ENCODE assay signal across 8 mouse cellular contexts in genomic region chr12:21417100-21418070, GRCm38 (mm10). TPM values are rescaled to one million over a fixed set of nuclear protein-coding genes. Genes with fewer than 3 reads are reported as not detected.
DNase-seq lines count a peak whose midpoint lies in the region; ATAC-seq lines count a peak whose summit lies in the region.

Gene Ywhaq, minus strand, starts transcription at chr12:21417637.

- H3K4me1 ChIP-seq in brown adipose tissue, adult 24 weeks (ENCODE audit: control insufficient read depth, insufficient read depth, insufficient read length, low read length), result peaks cover 4% of the 10 kb centered on the region
- H3K4me1 ChIP-seq in heart, embryonic 13.5 days, result peaks cover 43% of the 10 kb centered on the region
- peaks cover 40% of the 10 kb centered on the region for H3K4me1 ChIP-seq in liver, embryonic 12.5 days
- H3K4me1 ChIP-seq in stomach, embryonic 15.5 days, result peaks cover 15% of the 10 kb centered on the region; the same call in 1 of the 2 replicates

- H3K36me3 ChIP-seq in heart, embryonic 13.5 days, result peaks cover 30% of the 10 kb centered on the region
- H3K36me3 ChIP-seq in liver, embryonic 12.5 days, result peaks cover 31% of the 10 kb centered on the region
- peaks cover 12% of the 10 kb centered on the region for H3K36me3 ChIP-seq in stomach, embryonic 15.5 days

- ATAC-seq in heart, embryonic 13.5 days (ENCODE audit: extremely low read depth, insufficient number of reproducible peaks, low FRiP score, low TSS enrichment), result peak; percentile 98
- ATAC-seq in liver, embryonic 12.5 days, result peak; percentile 99
- ATAC-seq in stomach, embryonic 15.5 days (ENCODE audit: insufficient read depth, low FRiP score, low read depth), result peak; percentile 99

- under 1% methylated on average over 97 of the region's 103 CpGs for WGBS in heart, embryonic 13.5 days
- under 1% methylated on average over 94 of the region's 103 CpGs for WGBS in liver, embryonic 12.5 days (ENCODE audit: insufficient replicate concordance)
- under 1% methylated on average over 87 of the region's 103 CpGs for WGBS in stomach, embryonic 15.5 days

- peak within 1 kb of the TSS; percentile 87 for H3K4me2 ChIP-seq in heart, embryonic 13.5 days
- H3K4me2 ChIP-seq in liver, embryonic 12.5 days, result peak within 1 kb of the TSS; percentile 76
- peak within 1 kb of the TSS; percentile 76 for H3K4me2 ChIP-seq in stomach, embryonic 15.5 days

- H3K9me3 ChIP-seq in heart, embryonic 13.5 days, result no peaks in the 10 kb centered on the region
- H3K9me3 ChIP-seq in liver, embryonic 12.5 days (replicated peaks), result no peaks in the 10 kb centered on the region
- no peaks in the 10 kb centered on the region for H3K9me3 ChIP-seq in stomach, embryonic 15.5 days

- H3K4me3 ChIP-seq in brown adipose tissue, adult 24 weeks (ENCODE audit: insufficient read depth, low read depth, low read length), result peak within 1 kb of the TSS; percentile 87
- H3K4me3 ChIP-seq in heart, embryonic 13.5 days, result peak within 1 kb of the TSS; percentile 91
- peak within 1 kb of the TSS; percentile 71 for H3K4me3 ChIP-seq in liver, embryonic 12.5 days
- H3K4me3 ChIP-seq in stomach, embryonic 15.5 days (replicated peaks), result peak within 1 kb of the TSS; percentile 84

- H3K27ac ChIP-seq in brown adipose tissue, adult 24 weeks (replicated peaks; ENCODE audit: low read depth, low read length), result peak within 1 kb of the TSS; percentile 97
- peak within 1 kb of the TSS; percentile 100 for H3K27ac ChIP-seq in heart, embryonic 13.5 days (replicated peaks)
- peak within 1 kb of the TSS; percentile 94 for H3K27ac ChIP-seq in liver, embryonic 12.5 days
- H3K27ac ChIP-seq in stomach, embryonic 15.5 days, result peak within 1 kb of the TSS; percentile 100

- peak within 1 kb of the TSS; percentile 99 for H3K9ac ChIP-seq in heart, embryonic 13.5 days
- H3K9ac ChIP-seq in liver, embryonic 12.5 days, result peak within 1 kb of the TSS; percentile 84
- H3K9ac ChIP-seq in stomach, embryonic 15.5 days, result peak within 1 kb of the TSS; percentile 85

- no peaks in the 10 kb centered on the region for H3K27me3 ChIP-seq in heart, embryonic 13.5 days (replicated peaks)
- H3K27me3 ChIP-seq in liver, embryonic 12.5 days (replicated peaks), result no peaks in the 10 kb centered on the region
- no peaks in the 10 kb centered on the region for H3K27me3 ChIP-seq in stomach, embryonic 15.5 days (replicated peaks)

- DNase-seq in CD4-positive, CD25-positive, alpha-beta regulatory T cell, adult 2 months (ENCODE audit: low read depth, low spot score), result peak; percentile 95
- DNase-seq in fat pad, adult 2 months (ENCODE audit: extremely low read depth, low read depth, low spot score), result peak; percentile 26
- DNase-seq in kidney, postnatal 10 days, result peak; percentile 99
- DNase-seq in natural killer cell, adult 2 months (ENCODE audit: low spot score in 2 of 2), result peak; percentile 94 to 96

RNA-seq across cellular contexts. Expression of gene Ywhaq, which starts in this region (rescaled TPM):
- 205 and 216 TPM in 2 replicates for polyA plus RNA-seq in brown adipose tissue, adult 24 weeks (2012; ENCODE audit: insufficient read depth, insufficient read length, missing spikeins)
- polyA plus RNA-seq in heart, embryonic 13.5 days (2015; fragmentation: Nextera tagmentation; extraction: Ambion mirVana), result 438 and 453 TPM in 2 replicates
- polyA plus RNA-seq in liver, embryonic 12.5 days (2016; fragmentation: Nextera tagmentation; extraction: Ambion mirVana), result 325 and 327 TPM in 2 replicates
- polyA plus RNA-seq in stomach, embryonic 15.5 days (2015; fragmentation: Nextera tagmentation; extraction: Ambion mirVana), result 592 and 653 TPM in 2 replicates

Comparison
In these comparisons a context has a peak if more than half of its experiments do, and no peak if none do; other contexts are left out.
1. Peak in every context shown above with its lines: DNase-seq, ATAC-seq, H3K4me3 ChIP-seq and H3K27ac ChIP-seq.
2. DNase-seq: peak in every context shown above with its lines; median percentile 99 in kidney, postnatal 10 days; 95 in CD4-positive, CD25-positive, alpha-beta regulatory T cell, adult 2 months; 95 in natural killer cell, adult 2 months; 26 in fat pad, adult 2 months.